Mouse (Mus musculus): ENCODE data around the gene Klf16.

Gene Klf16

GRCm38 (mm10) chr10:80575925-80576324 lies 1.2 kb downstream of the Klf16 start:
- no peak for DNase-seq (ENCODE audit: low read depth, low spot score)

DNA sequence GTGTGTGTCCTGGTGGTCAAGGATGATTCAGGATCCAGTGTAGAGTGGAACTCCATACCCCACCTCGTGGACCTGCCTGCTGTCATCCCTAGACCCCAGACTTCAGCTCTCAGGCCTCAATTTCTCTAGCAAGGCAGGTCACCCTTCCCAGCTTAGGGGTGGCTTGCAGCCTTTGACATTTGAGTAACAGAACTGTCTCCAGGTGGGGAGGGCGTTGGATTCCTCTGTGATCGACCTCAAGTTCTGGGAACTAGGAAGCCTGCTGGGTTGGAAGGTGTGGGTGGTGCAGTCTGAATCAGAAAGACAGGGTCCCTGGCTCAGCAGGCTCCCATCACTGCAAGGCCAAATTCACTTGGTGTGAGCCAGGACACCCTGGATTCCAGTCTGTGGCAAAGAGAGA lies 2.2 kb downstream of the Klf16 start:
- DNase-seq (ENCODE audit: low read depth, low spot score) = no peak

GRCm38 (mm10) chr10:80573944-80574343 lies 3.2 kb downstream of the Klf16 start:
- DNase-seq (ENCODE audit: low read depth, low spot score) = no peak

DNA sequence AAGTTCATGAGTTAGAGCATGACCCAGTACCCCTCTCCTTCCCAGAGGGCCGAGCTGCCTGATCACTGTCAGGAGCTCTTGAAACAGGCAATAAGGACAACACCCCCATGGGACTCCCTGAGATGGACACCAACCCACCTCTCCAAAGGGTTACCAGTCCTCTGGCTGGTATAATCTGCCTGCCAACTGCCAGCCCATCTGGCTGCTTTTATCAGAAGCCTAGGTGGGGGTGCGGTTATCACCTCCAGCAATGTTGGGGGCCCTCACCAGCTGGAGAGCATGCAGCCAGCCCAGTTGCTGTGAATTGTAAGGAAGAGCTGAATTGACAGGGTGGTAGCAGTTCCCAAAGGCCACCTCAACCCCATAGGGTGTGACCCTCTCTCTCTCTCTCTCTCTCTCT lies 4.6 kb downstream of the Klf16 start:
- DNase-seq (ENCODE audit: low read depth, low spot score) = no peak

DNA sequence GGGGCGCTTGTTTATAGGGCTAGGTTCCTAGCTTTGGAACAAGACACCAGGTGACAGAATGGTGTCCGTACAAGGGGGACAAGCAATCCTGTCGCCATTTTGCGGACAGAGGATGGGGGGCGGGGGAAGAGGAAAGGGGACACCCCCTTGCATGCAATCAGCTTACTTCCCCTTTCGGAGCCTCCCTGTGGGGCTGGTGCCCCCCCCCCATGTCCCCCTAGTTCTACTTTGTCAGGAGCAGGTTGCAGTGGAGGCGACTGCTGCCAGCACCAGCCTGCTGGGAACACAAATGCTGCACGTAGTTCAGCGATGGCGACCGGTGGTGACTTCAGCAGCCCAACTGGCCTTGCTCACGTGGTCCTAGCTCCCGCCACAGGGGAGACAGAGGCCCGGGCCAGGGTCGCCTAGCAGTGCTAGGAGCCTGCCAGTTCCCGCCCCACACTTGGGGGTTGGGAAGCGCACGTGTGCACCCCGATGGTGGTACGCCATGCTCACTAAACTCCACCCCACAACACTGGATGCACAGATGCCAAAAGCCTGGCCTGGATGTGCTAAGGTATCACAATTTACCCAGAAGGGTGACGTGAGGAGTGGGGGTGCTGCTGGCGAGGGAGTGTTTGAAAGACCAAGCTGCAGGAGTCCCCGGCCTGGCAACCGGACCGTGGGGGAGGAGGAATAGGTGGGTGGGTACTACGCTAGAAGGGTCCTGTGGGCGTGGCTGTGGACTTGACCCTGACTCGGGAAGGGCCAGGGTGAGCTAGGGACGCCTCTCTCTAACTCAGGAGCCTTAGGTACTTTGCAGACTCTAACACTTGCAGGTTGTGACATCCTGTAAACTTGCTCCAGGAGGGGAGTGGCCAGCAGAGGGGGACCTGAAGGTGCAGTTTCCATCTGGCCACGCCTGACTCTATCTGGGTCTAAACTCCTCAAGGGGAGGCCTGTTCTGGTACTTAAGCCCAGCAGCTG lies 6.0 kb downstream of the Klf16 start:
- no peak for DNase-seq (ENCODE audit: low read depth, low spot score)

DNA sequence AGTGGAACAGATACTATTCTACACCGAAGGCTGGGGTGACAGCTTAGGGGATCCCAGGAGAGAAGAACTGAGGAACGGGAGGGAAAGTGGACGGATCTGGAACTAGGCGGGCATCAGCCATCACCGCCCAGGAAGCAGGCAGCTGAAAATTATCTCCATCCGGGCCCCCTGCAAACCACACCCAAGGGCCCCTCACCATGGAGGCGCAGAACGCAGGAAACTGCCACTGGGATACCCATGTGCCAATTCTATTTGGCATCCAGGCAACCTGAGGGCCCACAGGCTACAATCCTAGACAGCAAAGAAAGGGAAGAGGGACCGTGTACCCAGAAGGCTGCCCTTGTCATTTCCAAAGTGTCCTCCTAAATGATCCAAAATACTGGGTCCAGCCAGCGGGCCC lies 6.7 kb downstream of the Klf16 start:
- no peak for DNase-seq (ENCODE audit: low read depth, low spot score)

- peak; percentile 84 for DNase-seq (ENCODE audit: low read depth, low spot score)
Observed at GRCm38 (mm10) chr10:80569664-80570066, 7.5 kb downstream of the Klf16 start.

DNA sequence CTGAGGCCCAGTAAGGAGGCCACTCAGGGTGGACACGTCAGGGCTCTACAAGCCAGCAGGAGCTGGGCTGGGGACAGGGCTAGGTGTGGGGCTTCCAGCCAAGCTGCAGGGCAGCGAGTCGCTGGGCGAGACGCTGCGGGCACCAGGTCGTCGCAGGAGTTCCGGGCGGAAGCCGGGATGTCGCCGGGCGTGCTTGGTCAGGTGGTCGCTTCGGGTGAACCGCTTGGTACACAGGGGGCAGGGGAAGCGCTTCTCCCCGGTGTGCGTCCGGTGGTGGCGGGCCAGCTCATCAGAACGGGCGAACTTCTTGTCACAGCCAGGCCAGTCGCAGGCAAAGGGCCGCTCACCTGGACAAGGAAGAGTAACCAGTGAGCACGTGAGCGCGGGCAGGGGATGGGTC lies 8.2 kb downstream of the Klf16 start:
- no peak for DNase-seq (ENCODE audit: low read depth, low spot score)

GRCm38 (mm10) chr10:80566375-80567092 lies 10.6 kb downstream of the Klf16 start:
- peak; percentile 75 for DNase-seq (ENCODE audit: low read depth, low spot score)

GRCm38 (mm10) chr10:80561116-80561944 lies 15.8 kb downstream of the Klf16 start, which contains the start of gene Rexo1:
Gene Rexo1, minus strand, starts transcription at chr10:80561560.
- peak; percentile 91 for DNase-seq (ENCODE audit: low read depth, low spot score)

- no peak for DNase-seq (ENCODE audit: low read depth, low spot score)
Observed at GRCm38 (mm10) chr10:80560621-80561020, 16.5 kb downstream of the Klf16 start.

GRCm38 (mm10) chr10:80559431-80559830 lies 17.7 kb downstream of the Klf16 start:
- DNase-seq (ENCODE audit: low read depth, low spot score) = no peak

DNA sequence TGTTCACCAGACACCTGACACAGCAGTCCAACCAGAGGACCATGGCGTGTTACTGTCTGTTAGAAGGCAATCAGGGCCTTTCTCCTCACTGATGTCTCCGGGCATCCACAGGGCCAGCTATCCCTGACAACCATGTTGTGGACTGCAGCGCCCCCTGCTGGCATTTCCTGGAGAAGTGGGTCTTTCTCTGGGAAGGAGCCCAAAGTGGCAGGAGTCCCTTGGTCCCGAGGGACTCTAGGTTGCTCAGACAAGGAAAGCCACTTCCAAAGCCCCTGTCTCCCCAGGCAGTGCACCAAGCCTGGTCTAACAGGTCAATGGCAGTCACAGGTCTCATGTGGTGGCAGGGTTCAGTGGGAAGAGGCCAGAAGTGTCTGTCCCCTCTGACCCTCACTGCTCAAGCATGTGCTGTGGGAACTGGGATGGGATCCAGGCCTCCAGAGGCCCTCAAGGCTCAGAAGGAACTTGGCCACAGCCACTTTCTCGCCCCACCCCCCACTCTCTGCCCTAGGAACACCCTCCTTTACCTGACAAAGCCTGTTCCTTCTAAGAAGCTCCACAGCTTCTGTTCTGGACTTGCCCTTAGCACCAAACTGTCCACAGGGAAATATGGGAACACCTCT lies 19.7 kb downstream of the Klf16 start:
- peak; percentile 75 for DNase-seq (ENCODE audit: low read depth, low spot score)

DNA sequence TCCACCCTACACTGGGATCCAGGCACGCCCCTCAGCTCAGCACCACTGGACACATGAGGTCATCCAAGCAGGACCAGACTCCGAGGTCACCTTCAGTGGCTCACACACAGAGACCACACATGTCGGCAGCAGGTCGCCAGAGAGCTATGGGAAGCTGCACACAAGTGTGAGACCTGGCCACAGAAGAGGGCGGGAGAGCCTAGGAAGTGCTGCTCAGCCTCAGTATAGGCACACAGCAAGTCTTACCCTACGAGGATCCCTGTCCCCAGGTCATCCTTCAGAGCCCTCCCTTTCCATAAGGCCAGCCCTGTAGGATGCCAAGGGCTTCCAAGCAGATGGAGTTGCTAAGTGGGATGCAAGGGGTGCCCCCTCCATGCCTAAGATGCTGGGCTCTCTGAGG lies 23.1 kb downstream of the Klf16 start:
- no peak for DNase-seq (ENCODE audit: low read depth, low spot score)

DNA sequence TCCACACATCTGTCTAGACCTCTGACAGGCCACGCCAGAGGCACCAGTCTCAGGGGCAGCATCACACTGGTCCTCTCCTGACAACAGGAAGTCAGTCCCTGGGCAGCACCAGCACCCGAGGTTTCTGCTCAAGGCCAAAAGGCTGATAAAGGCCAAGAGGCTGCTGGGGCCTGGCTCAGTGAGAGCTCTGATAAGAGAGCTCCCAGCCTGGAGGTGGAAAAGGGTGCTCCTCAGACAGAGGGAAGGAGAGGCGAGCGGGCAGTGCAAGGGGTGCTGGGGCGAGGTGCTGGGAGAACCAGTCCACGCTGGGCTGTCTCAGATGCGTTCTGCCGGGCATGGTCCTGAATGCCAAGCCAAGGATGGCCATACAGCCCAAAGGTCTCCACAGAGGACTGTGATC lies 23.5 kb downstream of the Klf16 start:
- no peak for DNase-seq (ENCODE audit: low read depth, low spot score)

- no peak for DNase-seq (ENCODE audit: low read depth, low spot score)
Observed at GRCm38 (mm10) chr10:80552364-80552763, 24.8 kb downstream of the Klf16 start.

- no peak for DNase-seq (ENCODE audit: low read depth, low spot score)
Observed at GRCm38 (mm10) chr10:80549279-80549678, 27.8 kb downstream of the Klf16 start.

DNA sequence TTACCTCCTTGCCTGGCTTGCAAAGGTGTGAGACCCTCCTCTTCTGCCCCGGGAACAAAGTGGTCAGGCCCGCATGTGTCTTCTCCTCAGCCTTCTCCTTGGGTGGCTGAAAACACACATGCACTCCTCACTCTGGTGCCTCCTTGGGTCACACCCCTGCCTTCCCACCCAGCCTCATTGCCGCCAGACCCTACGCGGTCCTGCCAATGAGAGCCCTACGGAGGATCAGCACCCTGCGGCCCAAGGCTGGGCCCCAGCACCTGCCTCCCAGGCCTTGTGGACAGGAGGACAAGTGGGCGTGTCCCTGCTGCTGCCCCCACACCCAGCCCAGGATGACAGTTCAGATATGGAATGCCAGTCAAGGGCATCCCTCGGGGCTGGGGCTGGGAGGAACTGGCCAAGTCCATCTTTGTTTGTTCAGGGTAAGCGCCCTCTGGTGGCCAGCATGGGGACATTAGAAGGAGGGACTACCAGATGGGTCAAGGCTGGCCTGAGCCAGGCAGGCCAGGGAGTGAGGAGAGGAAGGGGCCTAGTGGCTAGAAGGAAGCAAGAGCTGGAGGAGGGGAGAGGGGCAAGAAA lies 28.6 kb downstream of the Klf16 start:
- no peak for DNase-seq (ENCODE audit: low read depth, low spot score)

DNA sequence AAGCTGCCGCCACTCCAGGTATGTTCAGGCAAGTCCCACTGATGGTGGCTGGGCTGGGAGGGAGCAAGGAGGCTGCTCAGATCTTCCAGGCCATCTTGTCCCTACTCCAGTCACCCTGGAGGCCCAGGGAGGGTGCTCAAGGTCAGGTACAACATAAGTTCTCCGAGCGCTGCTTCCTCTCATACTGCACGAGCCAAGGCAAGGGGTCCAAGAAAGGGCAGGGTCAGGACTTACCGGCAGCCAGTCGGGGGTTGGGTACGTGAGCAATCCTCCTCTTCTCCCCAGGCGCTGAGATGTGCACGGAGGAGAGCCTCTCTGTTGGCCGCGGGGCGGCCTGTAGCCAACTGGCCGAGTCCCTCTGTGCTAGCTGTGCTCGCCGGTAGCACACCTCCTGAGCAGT lies 29.6 kb downstream of the Klf16 start:
- DNase-seq (ENCODE audit: low read depth, low spot score) = no peak

DNA sequence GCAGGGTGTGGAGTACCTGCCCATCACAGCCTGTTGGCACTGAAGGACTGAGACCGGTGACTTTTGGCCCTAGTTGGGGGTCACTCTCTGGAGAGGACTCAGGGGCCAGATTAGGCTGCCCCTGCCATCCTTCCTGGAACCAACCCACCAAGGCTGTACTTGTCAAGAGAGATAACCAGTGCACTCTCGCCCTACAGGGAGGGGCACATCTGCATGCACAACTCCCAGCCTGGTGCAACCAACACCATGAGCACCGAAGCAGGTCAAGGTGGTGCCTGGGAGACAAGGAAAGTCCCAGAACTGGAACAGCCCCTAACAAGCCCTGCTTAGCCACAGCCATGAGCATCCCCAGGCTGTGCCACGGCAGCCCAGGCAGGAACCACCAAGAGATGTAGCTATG lies 30.2 kb downstream of the Klf16 start:
- DNase-seq (ENCODE audit: low read depth, low spot score) = no peak

DNA sequence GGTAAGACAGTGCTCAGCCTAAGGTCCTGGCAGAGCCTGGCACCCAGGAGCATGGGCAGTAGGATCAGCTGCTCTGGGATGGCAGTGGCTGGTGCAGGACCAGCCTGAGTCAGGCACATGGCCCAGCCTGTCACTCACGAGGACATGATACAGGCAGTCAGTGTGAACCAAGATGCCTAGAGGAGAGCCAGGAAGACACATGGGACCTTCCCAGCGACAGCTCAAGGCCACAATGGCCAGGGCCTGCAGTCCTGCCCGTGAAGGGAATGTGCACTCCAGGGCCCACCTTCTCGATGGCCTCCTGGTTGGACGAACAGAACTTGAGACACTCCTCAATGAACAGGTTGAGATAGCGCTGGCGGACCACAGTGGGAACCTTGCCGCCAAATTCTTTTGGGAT lies 31.5 kb downstream of the Klf16 start:
- DNase-seq (ENCODE audit: low read depth, low spot score) = no peak
